Mouse (Mus musculus): Measurements from ENCODE around the gene Catsper2.

Catsper2 gene

GRCm38 (mm10) chr2:121413387-121414042 lies at the start of gene Catsper2, which contains the start of gene Pdia3:
TSS of gene Catsper2 (minus strand) at chr2:121413792.
TSS of gene Pdia3 (plus strand) at chr2:121413775.
- DNase-seq (ENCODE audit: low read depth, low spot score): peak; percentile 97

GRCm38 (mm10) chr2:121460071-121460470 lies 46.5 kb upstream of the Catsper2 start:
- peak; percentile 1 for DNase-seq (ENCODE audit: low read depth, low spot score)

GRCm38 (mm10) chr2:121456692-121457642 lies 43.4 kb upstream of the Catsper2 start, which contains the start of gene Serinc4:
TSS of gene Serinc4 (minus strand) at chr2:121456781.
- peak; percentile 94 for DNase-seq (ENCODE audit: low read depth, low spot score)

- DNase-seq (ENCODE audit: low read depth, low spot score): no peak
These were observed 41.9 kb upstream of the Catsper2 start for GRCm38 (mm10) chr2:121455534-121455933.

GRCm38 (mm10) chr2:121453917-121454316 lies 40.3 kb upstream of the Catsper2 start:
- DNase-seq (ENCODE audit: low read depth, low spot score): peak; percentile 6

GRCm38 (mm10) chr2:121452990-121453389 lies 39.4 kb upstream of the Catsper2 start, which contains the start of gene Hypk:
TSS of gene Hypk (plus strand) at chr2:121453290.
- DNase-seq (ENCODE audit: low read depth, low spot score): peak; percentile 4

GRCm38 (mm10) chr2:121452361-121452760 lies 38.8 kb upstream of the Catsper2 start:
- peak; percentile 1 for DNase-seq (ENCODE audit: low read depth, low spot score)

- DNase-seq (ENCODE audit: low read depth, low spot score): peak; percentile 48
These were observed 36.5 kb upstream of the Catsper2 start for GRCm38 (mm10) chr2:121450093-121450492.

GRCm38 (mm10) chr2:121449545-121450011 lies 36.0 kb upstream of the Catsper2 start:
- no peak for DNase-seq (ENCODE audit: low read depth, low spot score)

- peak; percentile 99 for DNase-seq (ENCODE audit: low read depth, low spot score)
These were observed 35.3 kb upstream of the Catsper2 start, which contains the start of gene Serf2 for GRCm38 (mm10) chr2:121448739-121449535. TSS of gene Serf2 (plus strand) at chr2:121449195.

GRCm38 (mm10) chr2:121448136-121448535 lies 34.5 kb upstream of the Catsper2 start:
- DNase-seq (ENCODE audit: low read depth, low spot score): peak; percentile 83

- peak; percentile 50 for DNase-seq (ENCODE audit: low read depth, low spot score)
These were observed 33.4 kb upstream of the Catsper2 start for GRCm38 (mm10) chr2:121447006-121447405.

GRCm38 (mm10) chr2:121446506-121446905 lies 32.9 kb upstream of the Catsper2 start:
- no peak for DNase-seq (ENCODE audit: low read depth, low spot score)

GRCm38 (mm10) chr2:121445117-121445516 lies 31.5 kb upstream of the Catsper2 start:
- no peak for DNase-seq (ENCODE audit: low read depth, low spot score)

- no peak for DNase-seq (ENCODE audit: low read depth, low spot score)
These were observed 30.6 kb upstream of the Catsper2 start, which contains the start of gene Ell3 for GRCm38 (mm10) chr2:121444178-121444577. TSS of gene Ell3 (minus strand) at chr2:121444278.

GRCm38 (mm10) chr2:121443068-121443349 lies 29.4 kb upstream of the Catsper2 start:
- no peak for DNase-seq (ENCODE audit: low read depth, low spot score)

GRCm38 (mm10) chr2:121442259-121443067 lies 28.9 kb upstream of the Catsper2 start:
- peak; percentile 95 for DNase-seq (ENCODE audit: low read depth, low spot score)

- DNase-seq (ENCODE audit: low read depth, low spot score): peak; percentile 94
These were observed 28.2 kb upstream of the Catsper2 start for GRCm38 (mm10) chr2:121441800-121442199.

- no peak for DNase-seq (ENCODE audit: low read depth, low spot score)
These were observed 27.4 kb upstream of the Catsper2 start for GRCm38 (mm10) chr2:121440834-121441605.

- no peak for DNase-seq (ENCODE audit: low read depth, low spot score)
These were observed 26.2 kb upstream of the Catsper2 start for GRCm38 (mm10) chr2:121439746-121440145.

Measured in A20 (cell line).